Mouse (Mus musculus) embryonic facial prominence, embryonic 15.5 days (tissue): ENCODE data around the gene Siglecg. TPM values are rescaled to one million over a fixed set of nuclear protein-coding genes. Genes with fewer than 3 reads are reported as not detected.

Source experiments
- ATAC-seq: fragments of 200-750 bp; cut with Nextera tagmentation; 2 replicates; pipeline ENCODE4 v1.8.0; 2017; ENCODE audit warnings: low read depth, moderate TSS enrichment; ENCODE audit not compliant: insufficient number of reproducible peaks, low FRiP score, low TSS enrichment
- H3K27ac ChIP-seq: fragments of 300-500 bp; sonication (generic); replicated peaks from 2 replicates; pipeline ENCODE4 v1.5.1; 2015; ENCODE audit warnings: mild to moderate bottlenecking, inconsistent platforms
- H3K27me3 ChIP-seq: fragments of 300-500 bp; sonication (generic); 2 replicates; pipeline ENCODE4 v1.6.1; 2015; ENCODE audit warnings: inconsistent platforms
- H3K36me3 ChIP-seq: fragments of 300-500 bp; sonication (generic); 2 replicates; pipeline ENCODE4 v1.6.1; 2015; ENCODE audit warnings: mild to moderate bottlenecking, inconsistent platforms
- H3K4me1 ChIP-seq: fragments of 300-500 bp; sonication (generic); 2 replicates; pipeline ENCODE4 v1.6.1; 2015; ENCODE audit warnings: inconsistent platforms
- H3K4me2 ChIP-seq: fragments of 300-500 bp; sonication (generic); replicated peaks from 2 replicates; pipeline ENCODE4 v1.6.1; 2015; ENCODE audit warnings: mild to moderate bottlenecking, inconsistent platforms
- H3K4me3 ChIP-seq: fragments of 300-500 bp; sonication (generic); replicated peaks from 2 replicates; pipeline ENCODE4 v1.5.1; 2015; ENCODE audit warnings: mild to moderate bottlenecking, inconsistent platforms
- H3K9ac ChIP-seq: fragments of 300-500 bp; sonication (generic); 2 replicates; pipeline ENCODE4 v1.6.1; 2015; ENCODE audit warnings: inconsistent platforms
- H3K9me3 ChIP-seq: fragments of 300-500 bp; sonication (generic); replicated peaks from 2 replicates; pipeline ENCODE4 v1.6.1; 2016; ENCODE audit warnings: inconsistent platforms
- WGBS: fragments of 180-500 bp; shearing (Covaris S2); methylation state at CpG from one replicate; pipeline ENCODE4 v1.1.7; 2015; 5-methylcytosine and 5-hydroxymethylcytosine counted together
- polyA plus RNA-seq: library from polyadenylated mRNA; unstranded; fragments of >200 nt; fragmentation: Nextera tagmentation; extraction: Ambion mirVana; gene quantifications from 2 replicates; pipeline ENCODE4 v1.2.1, GENCODE M21; 2015

Gene Siglecg
- polyA plus RNA-seq, 1 experiment from 2014 or later = 0.04 TPM

DNA sequence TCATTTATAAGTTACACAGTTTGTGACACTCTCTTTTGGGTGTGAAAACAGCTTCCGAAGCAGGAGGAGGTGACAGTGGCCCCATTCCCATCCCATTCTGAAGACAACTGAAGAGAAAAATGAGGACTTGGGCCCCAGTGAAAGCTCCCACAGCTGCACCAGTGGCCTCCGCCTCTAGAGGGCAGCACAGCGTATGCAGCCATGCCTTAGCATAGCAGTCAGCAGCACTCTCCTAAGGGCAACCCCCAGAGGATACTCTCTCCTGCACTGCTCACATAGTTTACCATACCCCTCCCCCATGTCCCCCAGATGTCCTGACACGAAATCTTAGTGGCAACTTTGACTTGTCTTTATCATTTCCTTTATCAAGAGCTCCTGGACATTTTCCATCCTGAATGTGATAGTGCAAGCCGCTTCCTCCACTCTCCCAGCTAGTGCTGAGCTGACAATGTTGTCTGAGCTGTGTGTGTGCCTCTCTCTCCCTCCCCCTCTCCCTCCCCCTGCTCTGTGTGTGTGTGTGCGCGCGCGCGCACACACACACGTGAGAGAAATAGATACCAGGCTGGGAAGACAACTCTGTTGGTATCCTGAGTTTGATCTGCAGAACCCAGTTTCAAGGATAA is 15.1 kb downstream of the Siglecg start:
- no peak overlapping the region for H3K4me3 ChIP-seq
- peaks cover 4% of the 10 kb centered on the region; the same call in 1 of the 2 replicates for H3K4me1 ChIP-seq
- no peak overlapping the region for H3K27ac ChIP-seq
- no peak overlapping the region for H3K9ac ChIP-seq
- ATAC-seq = peak; percentile 67; the same call in 1 of the 2 replicates
- H3K9me3 ChIP-seq = no peaks in the 10 kb centered on the region
- H3K4me2 ChIP-seq = no peak overlapping the region
- WGBS = 6% methylated on average over 11 of the region's 11 CpGs
- H3K27me3 ChIP-seq = no peaks in the 10 kb centered on the region
- H3K36me3 ChIP-seq = no peaks in the 10 kb centered on the region

GRCm38 (mm10) chr7:43423991-43424625 is 16.1 kb downstream of the Siglecg start:
- no peak for ATAC-seq
- Histone ChIP-seq H3K9ac (no peak overlapping the region), H3K9me3 (no peaks in the 10 kb centered on the region), H3K36me3 (no peaks in the 10 kb centered on the region), H3K27ac (no peak overlapping the region), H3K4me3 (no peak overlapping the region), H3K4me1 (peaks cover 4% of the 10 kb centered on the region; the same call in 1 of the 2 replicates), H3K27me3 (no peaks in the 10 kb centered on the region), H3K4me2 (no peak overlapping the region)
- 57% methylated on average over 3 of the region's 3 CpGs for WGBS

DNA sequence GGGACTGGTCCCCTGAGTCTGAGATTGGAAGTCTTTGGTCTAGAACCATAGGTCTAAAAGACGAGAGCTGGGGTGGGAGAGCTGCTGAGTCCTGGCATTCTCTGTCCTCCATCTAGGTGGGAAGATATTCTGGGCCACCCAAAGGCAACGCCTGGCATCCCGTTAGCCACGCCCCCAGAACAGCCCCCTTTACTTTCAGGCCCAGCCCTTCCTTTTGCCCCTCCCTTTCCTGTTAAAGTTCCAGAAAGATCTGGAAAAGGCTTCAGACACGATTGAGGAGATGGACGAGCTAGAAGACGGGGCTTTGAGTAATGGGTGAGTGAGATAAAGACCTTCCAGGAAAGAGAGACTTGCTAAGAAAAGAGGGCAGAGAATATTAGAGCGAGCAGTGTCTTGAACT is 19.4 kb downstream of the Siglecg start, which contains the start of gene Lim2:
Gene Lim2 (plus strand): TSS at position 265 of the 400 bp plus-strand sequence.
- WGBS = 84% methylated on average over 8 of the region's 8 CpGs

GRCm38 (mm10) chr7:43429500-43429899 is 21.5 kb downstream of the Siglecg start:
- ATAC-seq = no peak
- Histone ChIP-seq H3K27ac (no peak overlapping the region), H3K4me2 (no peak overlapping the region), H3K9me3 (no peaks in the 10 kb centered on the region), H3K4me1 (no peaks in the 10 kb centered on the region), H3K4me3 (no peak overlapping the region), H3K36me3 (no peaks in the 10 kb centered on the region), H3K9ac (no peak overlapping the region), H3K27me3 (no peaks in the 10 kb centered on the region)
- 47% methylated on average over 4 of the region's 4 CpGs for WGBS

More for the DNA sequence above, 19.4 kb downstream of the Siglecg start, which contains the start of gene Lim2:
- no peaks in the 10 kb centered on the region for H3K9me3 ChIP-seq
- H3K27me3 ChIP-seq = no peaks in the 10 kb centered on the region
- H3K9ac ChIP-seq = no peak within 1 kb of the TSS
- H3K4me3 ChIP-seq = no peak within 1 kb of the TSS
- ATAC-seq = no peak
- H3K36me3 ChIP-seq = no peaks in the 10 kb centered on the region
- no peak within 1 kb of the TSS for H3K27ac ChIP-seq
- peaks cover 4% of the 10 kb centered on the region; the same call in 1 of the 2 replicates for H3K4me1 ChIP-seq
- no peak within 1 kb of the TSS for H3K4me2 ChIP-seq

GRCm38 (mm10) chr7:43432891-43433290 is 24.9 kb downstream of the Siglecg start:
- Histone ChIP-seq H3K4me3 (no peak overlapping the region), H3K9ac (no peak overlapping the region), H3K36me3 (no peaks in the 10 kb centered on the region), H3K27ac (no peak overlapping the region), H3K4me1 (no peaks in the 10 kb centered on the region), H3K4me2 (no peak overlapping the region), H3K9me3 (no peaks in the 10 kb centered on the region), H3K27me3 (no peaks in the 10 kb centered on the region)
- 65% methylated on average over 4 of the region's 4 CpGs for WGBS
- no peak for ATAC-seq

GRCm38 (mm10) chr7:43434676-43435075 is 26.7 kb downstream of the Siglecg start:
- Histone ChIP-seq H3K9me3 (no peaks in the 10 kb centered on the region), H3K4me2 (no peak overlapping the region), H3K27me3 (no peaks in the 10 kb centered on the region), H3K9ac (no peak overlapping the region), H3K4me1 (no peaks in the 10 kb centered on the region), H3K4me3 (no peak overlapping the region), H3K27ac (no peak overlapping the region), H3K36me3 (no peaks in the 10 kb centered on the region)
- 83% methylated on average over 5 of the region's 5 CpGs for WGBS
- no peak for ATAC-seq

DNA sequence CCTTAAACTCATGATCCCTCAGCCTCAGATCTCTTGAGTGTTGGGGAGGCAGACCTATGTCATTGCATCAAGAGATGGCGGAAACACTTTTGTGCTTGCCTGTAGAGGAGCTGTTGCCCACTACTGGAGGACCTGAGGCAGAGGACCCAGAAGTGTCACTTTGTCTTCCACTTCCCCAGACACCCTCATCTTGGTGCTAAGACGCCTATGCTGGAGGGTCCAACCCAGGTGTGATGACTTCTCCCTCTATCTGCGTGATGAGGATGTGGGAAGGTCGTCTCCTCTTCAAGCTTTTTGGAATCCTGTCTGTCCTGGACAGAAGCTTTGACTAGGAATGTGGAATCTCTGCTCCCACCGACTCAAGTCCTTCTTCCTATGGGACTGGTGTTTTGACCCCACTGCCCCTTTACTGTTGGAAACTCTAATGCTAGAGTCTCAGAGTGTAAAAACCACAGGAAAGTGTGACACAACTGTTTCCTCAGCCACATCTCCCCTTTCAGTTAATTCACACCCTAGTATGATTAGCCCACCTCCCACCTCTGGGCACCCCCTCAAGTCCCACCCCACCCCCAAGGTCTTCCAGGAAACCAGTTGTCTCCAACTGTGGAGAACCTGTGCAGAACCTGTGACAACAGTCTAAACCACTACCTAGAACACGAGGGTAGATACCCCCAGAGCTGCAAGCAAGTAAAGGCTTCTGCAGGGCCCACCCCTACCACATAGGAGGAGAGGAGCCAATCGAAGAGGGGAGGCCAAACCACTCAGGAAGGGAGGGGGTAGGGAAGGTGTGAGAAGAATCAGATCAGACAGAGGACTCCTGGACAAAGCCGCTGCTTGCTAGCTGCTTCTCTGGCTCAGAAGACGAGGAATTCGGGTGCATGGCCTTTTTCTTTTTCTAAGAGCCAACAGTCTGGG is 28.6 kb downstream of the Siglecg start, which contains the start of gene Nkg7:
Gene Nkg7 (plus strand): TSS at position 733 of the 915 bp plus-strand sequence.
- Histone ChIP-seq H3K4me2 (no peak within 1 kb of the TSS), H3K4me1 (no peaks in the 10 kb centered on the region), H3K9me3 (no peaks in the 10 kb centered on the region), H3K27ac (no peak within 1 kb of the TSS), H3K9ac (no peak within 1 kb of the TSS), H3K4me3 (no peak within 1 kb of the TSS), H3K36me3 (no peaks in the 10 kb centered on the region), H3K27me3 (no peaks in the 10 kb centered on the region)
- 80% methylated on average over 10 of the region's 10 CpGs for WGBS
- ATAC-seq = no peak

DNA sequence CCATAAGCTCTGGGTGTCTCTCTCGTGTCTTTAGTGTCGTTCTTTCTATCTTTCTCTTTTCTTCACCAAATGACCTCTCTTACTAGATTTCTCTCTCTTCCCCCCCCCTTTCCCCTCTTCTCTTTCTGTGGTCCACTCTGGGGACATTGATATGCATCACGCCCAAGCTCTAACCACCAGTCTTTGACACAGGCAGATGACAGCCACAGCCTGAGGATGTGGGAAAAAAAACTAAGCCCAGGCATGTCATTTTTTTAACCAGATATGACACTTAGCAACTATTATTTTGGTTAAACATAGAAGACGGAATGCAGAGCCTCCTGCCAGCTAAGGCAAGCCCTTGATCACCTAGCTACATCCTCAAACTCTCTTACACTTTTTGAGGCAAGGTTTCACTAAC is 30.6 kb downstream of the Siglecg start:
- Histone ChIP-seq H3K27me3 (no peaks in the 10 kb centered on the region), H3K4me2 (no peak overlapping the region), H3K4me1 (peaks cover 9% of the 10 kb centered on the region), H3K9ac (no peak overlapping the region), H3K9me3 (no peaks in the 10 kb centered on the region), H3K27ac (no peak overlapping the region), H3K36me3 (no peaks in the 10 kb centered on the region), H3K4me3 (no peak overlapping the region)
- WGBS = 78% methylated on average over 4 of the region's 4 CpGs
- ATAC-seq = no peak

- Histone ChIP-seq H3K4me1 (peaks cover 19% of the 10 kb centered on the region), H3K27ac (no peak within 1 kb of the TSS), H3K4me2 (no peak within 1 kb of the TSS), H3K9me3 (no peaks in the 10 kb centered on the region), H3K9ac (no peak within 1 kb of the TSS), H3K36me3 (no peaks in the 10 kb centered on the region), H3K27me3 (no peaks in the 10 kb centered on the region), H3K4me3 (no peak within 1 kb of the TSS)
- WGBS = 80% methylated on average over 6 of the region's 6 CpGs
- ATAC-seq = no peak
Measured at GRCm38 (mm10) chr7:43440482-43440881, 32.5 kb downstream of the Siglecg start, which contains the start of gene Cldnd2. Gene Cldnd2, plus strand, starts transcription at chr7:43440782.

- H3K27ac ChIP-seq = no peak overlapping the region
- H3K4me3 ChIP-seq = no peak overlapping the region
- no peaks in the 10 kb centered on the region for H3K27me3 ChIP-seq
- WGBS = 79% methylated on average over 3 of the region's 3 CpGs
- ATAC-seq = no peak
- no peak overlapping the region for H3K9ac ChIP-seq
- no peaks in the 10 kb centered on the region for H3K36me3 ChIP-seq
- no peak overlapping the region for H3K4me2 ChIP-seq
- H3K4me1 ChIP-seq = peaks cover 19% of the 10 kb centered on the region
- no peaks in the 10 kb centered on the region for H3K9me3 ChIP-seq
Measured at GRCm38 (mm10) chr7:43441071-43441470, 33.1 kb downstream of the Siglecg start.

DNA sequence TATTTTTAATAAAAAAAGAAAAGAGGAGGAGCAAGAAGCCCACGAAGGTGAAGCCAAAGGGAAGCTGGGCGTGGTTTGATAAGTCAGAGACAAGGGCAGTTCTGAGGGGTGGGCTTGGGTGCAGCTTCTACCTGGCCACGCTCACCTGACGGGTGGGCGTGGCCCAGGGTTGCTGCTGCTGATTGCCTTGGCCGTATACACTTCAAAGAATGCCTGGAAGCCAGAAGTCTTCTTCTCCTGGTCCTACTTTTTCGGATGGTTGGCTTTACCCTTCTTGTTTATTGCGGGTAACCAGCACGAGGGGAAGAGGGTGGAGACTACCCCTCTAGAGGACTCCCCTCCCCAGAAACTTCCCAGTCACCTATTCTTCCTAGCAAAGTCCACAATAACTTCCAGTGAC is 34.7 kb downstream of the Siglecg start:
- ATAC-seq = no peak
- H3K27ac ChIP-seq = peak overlapping the region; percentile 95
- no peaks in the 10 kb centered on the region for H3K9me3 ChIP-seq
- H3K27me3 ChIP-seq = no peaks in the 10 kb centered on the region
- 10% methylated on average over 9 of the region's 9 CpGs for WGBS
- H3K4me3 ChIP-seq = peak overlapping the region; percentile 56
- peak overlapping the region; percentile 42 for H3K9ac ChIP-seq
- H3K4me1 ChIP-seq = peaks cover 19% of the 10 kb centered on the region
- peak overlapping the region; percentile 88 for H3K4me2 ChIP-seq
- H3K36me3 ChIP-seq = no peaks in the 10 kb centered on the region
